Mouse (Mus musculus) liver, embryonic 15.5 days (tissue): Measurements from ENCODE around the gene Kif26b. TPM values are rescaled to one million over a fixed set of nuclear protein-coding genes. Genes with fewer than 3 reads are reported as not detected.

Experiments used
- ATAC-seq: fragments of 200-750 bp; cut with Nextera tagmentation; 2 replicates; pipeline ENCODE4 v1.8.0; 2017; ENCODE audit warnings: moderate number of reproducible peaks, mild to moderate bottlenecking, moderate library complexity; ENCODE audit not compliant: insufficient read depth
- H3K27ac ChIP-seq: fragments of 300-500 bp; sonication (generic); replicated peaks from 2 replicates; pipeline ENCODE4 v1.5.1; 2015; ENCODE audit warnings: mild to moderate bottlenecking, inconsistent platforms
- H3K27me3 ChIP-seq: fragments of 300-500 bp; sonication (generic); 2 replicates; pipeline ENCODE4 v1.6.1; 2015; ENCODE audit warnings: mild to moderate bottlenecking, inconsistent platforms
- H3K36me3 ChIP-seq: fragments of 300-500 bp; sonication (generic); replicated peaks from 2 replicates; pipeline ENCODE4 v1.6.1; 2015; ENCODE audit warnings: moderate library complexity, mild to moderate bottlenecking, inconsistent platforms
- H3K4me1 ChIP-seq: fragments of 300-500 bp; sonication (generic); replicated peaks from 2 replicates; pipeline ENCODE4 v1.6.1; 2015; ENCODE audit warnings: inconsistent platforms
- H3K4me2 ChIP-seq: fragments of 300-500 bp; sonication (generic); 2 replicates; pipeline ENCODE4 v1.6.1; 2015; ENCODE audit warnings: moderate library complexity, mild to moderate bottlenecking, inconsistent platforms
- H3K4me3 ChIP-seq: fragments of 300-500 bp; sonication (generic); replicated peaks from 2 replicates; pipeline ENCODE4 v1.5.1; 2015; ENCODE audit warnings: mild to moderate bottlenecking, inconsistent platforms
- H3K9ac ChIP-seq: fragments of 300-500 bp; sonication (generic); 2 replicates; pipeline ENCODE4 v1.6.1; 2015; ENCODE audit warnings: moderate library complexity, mild to moderate bottlenecking, inconsistent platforms
- H3K9me3 ChIP-seq: fragments of 300-500 bp; sonication (generic); replicated peaks from 2 replicates; pipeline ENCODE4 v1.6.1; 2016; ENCODE audit warnings: inconsistent platforms
- WGBS: fragments of 180-500 bp; shearing (Covaris S2); methylation state at CpG from one replicate; pipeline ENCODE4 v1.1.7; 2015; ENCODE audit warnings: mixed read lengths; ENCODE audit not compliant: insufficient replicate concordance; 5-methylcytosine and 5-hydroxymethylcytosine counted together
- polyA plus RNA-seq: library from polyadenylated mRNA; unstranded; fragments of >200 nt; fragmentation: Nextera tagmentation; extraction: Ambion mirVana; gene quantifications from 2 replicates; pipeline ENCODE4 v1.2.1, GENCODE M21; 2015

Gene Kif26b
- polyA plus RNA-seq, 1 experiment from 2014 or later: 0.06 TPM

DNA sequence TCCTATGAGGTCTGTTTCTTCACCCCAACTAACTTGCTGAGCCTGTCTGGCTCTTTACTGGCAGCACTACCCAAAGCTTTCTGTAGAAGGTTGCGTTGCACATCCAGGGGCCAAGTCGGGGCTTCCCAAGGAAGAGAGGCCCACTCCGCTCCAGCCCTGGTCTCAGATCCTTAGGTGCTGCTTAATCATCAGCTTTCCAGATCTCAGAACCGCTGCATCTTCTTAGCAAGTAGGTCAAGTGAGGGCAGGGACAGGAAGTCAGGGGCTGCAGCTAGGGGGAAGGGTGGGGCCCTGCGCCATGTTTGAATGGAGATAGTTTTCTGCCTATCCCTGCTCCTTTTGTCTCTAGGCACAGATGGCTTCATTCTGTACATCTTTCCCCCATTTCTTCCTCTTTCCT lies 263.8 kb downstream of the Kif26b start:
- H3K27me3 ChIP-seq: no peaks in the 10 kb centered on the region; the same call in 1 of the 2 replicates
- WGBS: 76% methylated on average over 5 of the region's 5 CpGs
- H3K27ac ChIP-seq: no peak overlapping the region
- H3K36me3 ChIP-seq: no peaks in the 10 kb centered on the region
- no peak for ATAC-seq
- no peak overlapping the region for H3K4me2 ChIP-seq
- H3K9ac ChIP-seq: no peak overlapping the region
- no peaks in the 10 kb centered on the region; the same call in 1 of the 2 replicates for H3K4me1 ChIP-seq
- no peak overlapping the region for H3K4me3 ChIP-seq
- H3K9me3 ChIP-seq: no peaks in the 10 kb centered on the region

DNA sequence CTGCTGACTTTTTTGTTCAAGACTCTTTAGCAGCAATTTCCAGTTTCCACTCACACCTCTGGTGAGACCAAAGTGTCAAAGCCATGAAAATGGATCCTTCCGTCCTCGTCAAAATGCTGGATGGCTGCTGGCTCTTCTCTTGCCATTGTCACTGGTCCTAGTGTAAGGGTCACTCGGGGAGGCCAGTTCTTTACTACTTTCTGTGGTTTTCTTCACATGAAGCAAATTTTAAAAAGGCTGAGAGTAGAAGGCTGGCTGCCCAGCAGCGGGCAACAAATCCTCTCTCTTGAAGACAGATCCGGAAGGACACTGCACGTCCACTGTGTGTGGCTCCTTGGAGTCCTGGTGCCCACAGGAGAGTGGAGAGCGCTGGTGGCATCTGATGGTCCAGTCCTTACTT lies 265.9 kb downstream of the Kif26b start:
- no peak overlapping the region for H3K9ac ChIP-seq
- no peak overlapping the region for H3K4me3 ChIP-seq
- H3K27ac ChIP-seq: no peak overlapping the region
- H3K4me2 ChIP-seq: no peak overlapping the region
- WGBS: 73% methylated on average over 7 of the region's 7 CpGs
- no peak for ATAC-seq
- H3K4me1 ChIP-seq: peaks cover 5% of the 10 kb centered on the region; the same call in 1 of the 2 replicates
- no peaks in the 10 kb centered on the region for H3K36me3 ChIP-seq
- peaks cover 8% of the 10 kb centered on the region; the same call in 1 of the 2 replicates for H3K27me3 ChIP-seq
- H3K9me3 ChIP-seq: no peaks in the 10 kb centered on the region

DNA sequence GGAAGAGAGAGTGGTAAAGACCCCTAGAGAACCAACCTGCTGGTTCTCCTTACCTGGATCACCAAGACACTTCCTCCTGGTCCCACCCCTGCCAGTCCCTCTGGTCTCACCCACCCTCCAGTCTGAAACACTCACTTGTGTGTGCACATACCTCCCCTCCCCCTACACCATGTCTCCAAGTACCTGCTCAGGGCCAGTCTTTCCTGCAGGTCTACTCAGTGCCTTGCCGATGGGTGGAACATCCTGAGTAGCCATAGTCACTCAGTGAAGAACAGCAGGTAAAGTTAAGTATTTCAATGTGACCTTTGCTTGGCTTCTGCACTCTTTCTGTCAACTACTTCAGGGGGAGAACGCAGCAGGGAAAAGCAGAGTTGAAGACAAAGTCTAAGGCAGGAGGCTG lies 268.5 kb downstream of the Kif26b start:
- no peak for ATAC-seq
- 73% methylated on average over 2 of the region's 2 CpGs for WGBS
- Histone ChIP-seq H3K27ac (no peak overlapping the region), H3K4me2 (no peak overlapping the region), H3K4me1 (peaks cover 5% of the 10 kb centered on the region; the same call in 1 of the 2 replicates), H3K9me3 (no peaks in the 10 kb centered on the region), H3K9ac (no peak overlapping the region), H3K4me3 (no peak overlapping the region), H3K27me3 (peaks cover 16% of the 10 kb centered on the region; the same call in 1 of the 2 replicates), H3K36me3 (no peaks in the 10 kb centered on the region)

DNA sequence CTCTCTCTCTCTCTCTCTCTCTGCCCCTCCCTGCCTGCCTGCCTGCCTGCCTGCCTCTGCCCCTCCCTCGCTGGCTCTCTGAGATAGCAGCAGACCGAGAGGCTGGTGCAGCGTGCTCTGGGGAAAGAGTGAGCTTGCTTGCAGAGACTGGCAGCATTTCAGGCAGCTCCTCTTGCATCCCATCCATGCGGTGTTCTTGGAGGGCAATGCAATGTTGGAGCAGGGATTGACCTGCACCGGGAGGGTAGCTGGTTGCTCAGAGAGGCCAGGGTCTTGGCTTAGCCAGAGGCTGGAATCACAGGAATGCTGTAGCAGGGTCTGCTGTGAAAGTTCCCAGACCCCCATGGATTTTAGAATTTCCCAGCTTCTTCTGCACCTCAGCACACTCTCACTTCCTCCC lies 269.4 kb downstream of the Kif26b start:
- WGBS: 1% methylated on average over 5 of the region's 5 CpGs
- Histone ChIP-seq H3K4me1 (peaks cover 5% of the 10 kb centered on the region; the same call in 1 of the 2 replicates), H3K27me3 (peaks cover 21% of the 10 kb centered on the region; the same call in 1 of the 2 replicates), H3K27ac (no peak overlapping the region), H3K9me3 (no peaks in the 10 kb centered on the region), H3K36me3 (no peaks in the 10 kb centered on the region), H3K4me3 (no peak overlapping the region), H3K9ac (no peak overlapping the region), H3K4me2 (no peak overlapping the region)
- no peak; the same call in 1 of the 2 replicates for ATAC-seq

DNA sequence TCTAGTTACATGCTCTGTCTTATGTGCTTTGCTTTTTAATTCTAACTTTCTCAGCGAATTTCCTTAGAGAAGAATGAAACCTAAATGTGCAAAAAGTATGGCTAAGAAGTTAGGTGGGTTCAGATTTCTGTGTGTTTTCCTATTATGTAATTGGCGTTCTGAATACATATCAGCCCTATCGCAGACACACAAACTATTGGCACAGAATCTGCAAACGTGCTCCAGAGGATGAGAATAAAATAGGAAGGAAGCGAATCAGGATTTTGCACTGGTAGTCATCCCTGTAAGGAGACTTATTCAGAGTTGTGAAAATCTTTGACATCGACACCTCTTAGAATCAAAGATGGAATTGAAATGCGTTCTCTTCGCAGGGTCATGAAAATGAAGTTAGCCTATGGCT lies 270.0 kb downstream of the Kif26b start:
- peaks cover 5% of the 10 kb centered on the region; the same call in 1 of the 2 replicates for H3K4me1 ChIP-seq
- 60% methylated on average over 8 of the region's 8 CpGs for WGBS
- peaks cover 21% of the 10 kb centered on the region; the same call in 1 of the 2 replicates for H3K27me3 ChIP-seq
- no peaks in the 10 kb centered on the region for H3K9me3 ChIP-seq
- no peak for ATAC-seq
- H3K4me3 ChIP-seq: no peak overlapping the region
- no peak overlapping the region for H3K27ac ChIP-seq
- H3K4me2 ChIP-seq: no peak overlapping the region
- no peaks in the 10 kb centered on the region for H3K36me3 ChIP-seq
- no peak overlapping the region for H3K9ac ChIP-seq

DNA sequence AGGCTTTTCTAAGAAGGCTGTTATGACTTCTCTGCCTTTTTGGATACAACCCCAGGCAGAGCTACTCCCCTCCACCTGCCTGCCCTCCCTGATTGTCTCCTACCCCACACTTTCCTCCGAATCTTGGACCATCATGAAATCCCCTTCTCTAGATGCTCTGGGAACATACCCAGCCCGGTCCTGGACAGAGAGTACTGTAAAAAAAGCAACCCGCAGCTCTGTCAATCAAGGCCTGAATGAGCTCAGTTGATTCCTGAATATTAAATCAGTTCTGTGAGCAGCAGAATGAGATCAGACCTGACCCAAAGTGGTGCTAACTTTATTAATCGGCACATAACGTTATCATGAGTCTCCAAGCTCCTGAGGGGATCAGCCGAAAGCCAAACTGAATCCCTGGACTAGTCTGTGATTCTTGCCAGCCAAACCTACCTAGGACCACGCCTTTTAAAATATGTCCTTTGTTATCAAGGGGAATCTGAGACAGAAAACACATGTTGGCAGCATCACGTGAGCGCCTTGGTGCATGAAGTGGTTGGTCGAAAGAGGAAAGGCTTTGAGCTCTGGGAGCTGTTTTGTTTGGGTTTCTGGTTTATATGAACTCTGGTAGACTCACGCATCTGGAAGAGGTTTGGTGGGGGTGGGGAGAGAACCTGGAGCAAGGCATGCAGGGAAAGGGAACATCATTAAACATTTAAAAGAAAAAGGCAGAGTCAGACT lies 271.1 kb downstream of the Kif26b start:
- Histone ChIP-seq H3K9ac (no peak overlapping the region), H3K27me3 (peaks cover 21% of the 10 kb centered on the region; the same call in 1 of the 2 replicates), H3K36me3 (no peaks in the 10 kb centered on the region), H3K4me1 (peaks cover 5% of the 10 kb centered on the region; the same call in 1 of the 2 replicates), H3K9me3 (no peaks in the 10 kb centered on the region), H3K27ac (no peak overlapping the region), H3K4me3 (no peak overlapping the region), H3K4me2 (no peak overlapping the region)
- 66% methylated on average over 11 of the region's 11 CpGs for WGBS
- no peak for ATAC-seq

DNA sequence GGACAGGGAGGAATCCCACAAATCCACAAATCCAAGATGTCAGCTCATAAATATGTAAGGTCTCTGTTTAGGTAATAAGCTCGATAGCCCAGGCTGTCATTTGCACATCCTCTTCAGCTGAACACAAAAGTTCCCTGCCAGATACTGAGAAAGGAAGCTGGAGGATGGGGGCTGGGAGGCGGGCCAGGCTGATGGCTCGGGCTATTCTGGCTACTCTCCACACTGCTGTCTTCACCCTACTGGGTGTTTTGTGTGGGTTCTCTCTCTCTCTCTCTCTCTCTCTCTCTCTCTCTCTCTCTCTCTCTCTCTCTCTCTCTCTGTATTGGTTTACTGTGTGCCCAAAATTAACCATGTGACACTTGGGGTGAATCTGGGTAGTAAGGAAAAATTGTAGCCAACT lies 274.2 kb downstream of the Kif26b start:
- H3K4me3 ChIP-seq: no peak overlapping the region
- H3K9me3 ChIP-seq: no peaks in the 10 kb centered on the region
- H3K4me1 ChIP-seq: peaks cover 5% of the 10 kb centered on the region; the same call in 1 of the 2 replicates
- no peaks in the 10 kb centered on the region for H3K36me3 ChIP-seq
- H3K4me2 ChIP-seq: no peak overlapping the region
- WGBS: 29% methylated on average over 3 of the region's 3 CpGs
- ATAC-seq: no peak
- no peak overlapping the region for H3K9ac ChIP-seq
- no peak overlapping the region for H3K27ac ChIP-seq
- peaks cover 21% of the 10 kb centered on the region; the same call in 1 of the 2 replicates for H3K27me3 ChIP-seq

DNA sequence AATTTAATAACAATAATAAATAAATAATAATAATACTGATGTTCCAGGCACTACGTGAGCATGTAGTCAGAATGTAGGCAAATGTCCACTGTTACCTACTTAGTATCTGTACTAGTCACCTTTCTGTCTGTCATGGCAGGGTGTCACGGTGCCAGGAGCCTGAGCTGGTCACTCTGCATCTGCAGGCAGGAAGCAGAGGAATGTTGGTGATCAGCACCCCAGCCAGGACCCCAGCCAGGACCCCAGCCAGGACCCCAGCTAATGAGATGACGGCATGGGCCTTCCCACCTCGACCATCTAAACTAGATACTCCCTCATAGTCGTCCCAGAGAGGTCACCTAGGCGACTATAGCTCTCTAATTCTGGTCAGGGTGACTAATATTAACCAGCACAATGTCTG lies 288.6 kb downstream of the Kif26b start:
- WGBS: 58% methylated on average over 6 of the region's 6 CpGs
- Histone ChIP-seq H3K4me3 (no peak overlapping the region), H3K4me1 (no peaks in the 10 kb centered on the region), H3K27me3 (no peaks in the 10 kb centered on the region), H3K4me2 (no peak overlapping the region), H3K36me3 (no peaks in the 10 kb centered on the region), H3K9ac (no peak overlapping the region), H3K27ac (no peak overlapping the region), H3K9me3 (no peaks in the 10 kb centered on the region)
- no peak for ATAC-seq

DNA sequence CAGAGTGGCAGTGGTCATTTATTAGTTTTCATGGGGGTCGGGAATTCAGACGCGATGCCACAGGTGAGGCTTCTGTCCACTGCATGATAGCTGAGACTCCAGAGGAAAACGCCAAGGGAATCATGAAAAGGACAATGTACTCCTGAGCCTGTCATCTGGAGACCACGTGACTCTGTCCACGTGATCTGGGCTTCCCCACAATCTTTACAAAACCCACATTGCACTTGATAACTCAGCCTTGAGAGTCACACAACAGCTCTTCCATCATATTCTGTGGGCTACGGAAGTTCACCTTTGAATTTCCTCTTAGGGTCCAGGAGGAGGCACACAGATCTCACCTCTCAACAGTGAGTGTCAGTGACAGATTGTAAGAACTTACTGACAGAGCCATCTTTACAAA lies 290.1 kb downstream of the Kif26b start:
- no peak overlapping the region for H3K4me2 ChIP-seq
- 68% methylated on average over 7 of the region's 7 CpGs for WGBS
- no peak overlapping the region for H3K27ac ChIP-seq
- ATAC-seq: no peak
- H3K4me3 ChIP-seq: no peak overlapping the region
- no peaks in the 10 kb centered on the region for H3K27me3 ChIP-seq
- H3K9ac ChIP-seq: no peak overlapping the region
- no peaks in the 10 kb centered on the region for H3K36me3 ChIP-seq
- no peaks in the 10 kb centered on the region for H3K4me1 ChIP-seq
- H3K9me3 ChIP-seq: no peaks in the 10 kb centered on the region

DNA sequence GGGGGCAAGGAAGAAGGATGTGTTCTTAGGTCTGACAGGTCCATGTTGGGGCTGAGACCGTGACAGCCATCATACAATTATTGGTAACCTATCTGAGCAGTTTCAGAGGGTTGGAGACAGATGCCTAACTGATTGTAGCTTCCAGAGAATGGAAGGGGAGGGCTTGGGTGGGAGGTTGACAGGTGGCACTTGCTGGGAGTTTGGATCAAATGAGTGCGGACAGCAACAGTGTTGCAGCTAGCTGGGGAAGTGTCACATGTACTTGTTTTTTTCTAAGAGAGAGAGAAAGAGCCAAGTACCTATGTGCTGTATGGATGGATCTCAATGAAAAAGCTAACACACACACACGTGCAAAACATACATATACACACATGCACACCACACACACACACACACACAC lies 291.2 kb downstream of the Kif26b start:
- H3K9ac ChIP-seq: no peak overlapping the region
- H3K4me3 ChIP-seq: no peak overlapping the region
- no peak overlapping the region for H3K27ac ChIP-seq
- 44% methylated on average over 3 of the region's 3 CpGs for WGBS
- no peaks in the 10 kb centered on the region for H3K9me3 ChIP-seq
- no peaks in the 10 kb centered on the region for H3K27me3 ChIP-seq
- no peaks in the 10 kb centered on the region for H3K36me3 ChIP-seq
- H3K4me1 ChIP-seq: no peaks in the 10 kb centered on the region
- no peak for ATAC-seq
- H3K4me2 ChIP-seq: no peak overlapping the region

DNA sequence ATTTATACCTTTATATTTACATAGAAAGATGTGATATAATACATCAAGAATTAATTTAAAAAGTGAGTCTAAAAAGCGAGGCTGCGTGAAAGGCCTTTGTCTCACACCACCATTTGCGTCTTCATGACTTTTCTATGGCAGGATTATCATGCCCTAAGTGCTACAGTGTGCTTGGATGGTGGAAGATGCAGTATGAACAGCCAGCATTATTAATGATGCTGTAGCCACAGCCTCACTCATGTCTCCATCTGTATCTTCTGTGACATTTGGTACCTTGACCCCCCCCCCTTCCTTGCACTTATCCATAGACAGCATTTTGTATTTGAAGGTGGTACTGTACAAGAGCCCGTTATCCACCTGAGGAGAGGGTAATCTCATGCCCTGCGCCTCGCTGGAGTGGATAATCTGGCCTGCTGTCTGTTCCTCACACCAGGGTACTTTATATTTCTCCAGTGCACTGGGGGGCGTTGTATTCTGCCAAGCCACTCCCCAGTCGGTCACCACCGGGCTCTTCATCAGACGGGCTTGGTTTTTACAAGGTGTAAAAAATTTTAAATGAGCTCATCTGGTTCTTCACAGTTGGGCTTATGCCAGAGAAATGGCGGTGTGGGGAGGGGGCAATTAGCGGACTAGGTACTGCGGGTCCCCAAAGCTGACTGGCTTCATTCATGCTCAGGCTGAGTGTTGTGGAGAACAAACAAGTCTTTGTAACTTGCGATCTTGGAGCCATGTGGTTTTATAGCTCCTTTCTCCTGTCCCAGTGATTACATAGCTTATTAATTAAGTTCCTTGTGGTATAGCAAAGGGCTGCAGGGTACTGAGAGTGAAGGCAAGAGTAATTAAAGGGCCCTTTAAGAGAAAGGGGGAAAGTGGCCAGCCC lies 291.9 kb downstream of the Kif26b start:
- no peak overlapping the region for H3K4me2 ChIP-seq
- no peak overlapping the region for H3K27ac ChIP-seq
- H3K27me3 ChIP-seq: no peaks in the 10 kb centered on the region
- H3K4me3 ChIP-seq: no peak overlapping the region
- no peak for ATAC-seq
- H3K9me3 ChIP-seq: no peaks in the 10 kb centered on the region
- H3K36me3 ChIP-seq: no peaks in the 10 kb centered on the region
- WGBS: 64% methylated on average over 14 of the region's 14 CpGs
- no peaks in the 10 kb centered on the region for H3K4me1 ChIP-seq
- H3K9ac ChIP-seq: no peak overlapping the region
